Mouse (Mus musculus): ENCODE data around the gene Med26. TPM values are rescaled to one million over a fixed set of nuclear protein-coding genes. Genes with fewer than 3 reads are reported as not detected.

Gene Med26
- polyA plus RNA-seq, 1 experiment from 2014 or later: 8.5 TPM

Small RNAs within 50 kb of the gene (microRNA-seq; reads per million reads assigned to microRNA genes)
- not detected for gene Gm28019 (ENCODE audit: borderline number of aligned reads)
- 6.5 reads per million, percentile 42 among the genes with 10 or more reads in this experiment for gene Mir7068 (ENCODE audit: borderline number of aligned reads)

Other genes starting within 250 kb of the Med26 start
- 22.5 and 25.2 TPM in 2 replicates for gene Gm10282, start 243.0 kb downstream of the Med26 start, polyA plus RNA-seq (2014; fragmentation: Nextera tagmentation; extraction: Ambion mirVana)
- 16.7 and 17.7 TPM in 2 replicates for gene Klf2, start 229.2 kb downstream of the Med26 start, polyA plus RNA-seq (2014; fragmentation: Nextera tagmentation; extraction: Ambion mirVana)
- 49.7 and 49.9 TPM in 2 replicates for gene Eps15l1, start 126.8 kb downstream of the Med26 start, polyA plus RNA-seq (2014; fragmentation: Nextera tagmentation; extraction: Ambion mirVana)
- gene Calr3, start 104.4 kb downstream of the Med26 start, polyA plus RNA-seq (2014; fragmentation: Nextera tagmentation; extraction: Ambion mirVana): 0.82 and 1.2 TPM in 2 replicates
- gene 1700030K09Rik, start 104.4 kb downstream of the Med26 start, polyA plus RNA-seq (2014; fragmentation: Nextera tagmentation; extraction: Ambion mirVana): 9.2 and 10.3 TPM in 2 replicates
- 42.2 and 44.5 TPM in 2 replicates for gene Cherp, start 73.0 kb downstream of the Med26 start, polyA plus RNA-seq (2014; fragmentation: Nextera tagmentation; extraction: Ambion mirVana)
- gene Slc35e1, start 55.7 kb downstream of the Med26 start, polyA plus RNA-seq (2014; fragmentation: Nextera tagmentation; extraction: Ambion mirVana): 12.2 and 12.6 TPM in 2 replicates
- 101 and 114 TPM in 2 replicates for gene Smim7, start 22.8 kb upstream of the Med26 start, polyA plus RNA-seq (2014; fragmentation: Nextera tagmentation; extraction: Ambion mirVana)
- gene Tmem38a, start 23.8 kb upstream of the Med26 start, polyA plus RNA-seq (2014; fragmentation: Nextera tagmentation; extraction: Ambion mirVana): 55.4 and 64.6 TPM in 2 replicates
- 0.07 and 0.10 TPM in 2 replicates for gene Nwd1, start 98.4 kb upstream of the Med26 start, polyA plus RNA-seq (2014; fragmentation: Nextera tagmentation; extraction: Ambion mirVana)
- gene Sin3b, start 175.0 kb upstream of the Med26 start, polyA plus RNA-seq (2014; fragmentation: Nextera tagmentation; extraction: Ambion mirVana): 152 and 153 TPM in 2 replicates
- gene F2rl3, start 213.6 kb upstream of the Med26 start, polyA plus RNA-seq (2014; fragmentation: Nextera tagmentation; extraction: Ambion mirVana): 1.2 and 1.3 TPM in 2 replicates

Data from heart, embryonic 11.5 days (tissue).